Mouse (Mus musculus): ENCODE data around the gene Astl. TPM values are rescaled to one million over a fixed set of nuclear protein-coding genes. Genes with fewer than 3 reads are reported as not detected.

The Astl gene
- polyA plus RNA-seq, 1 experiment = not detected

GRCm38 (mm10) chr2:127379250-127379649, 40.8 kb downstream of the Astl start:
- TF ChIP-seq POLR2A (IDR thresholded peaks at IDR 0.05; ENCODE audit: borderline replicate concordance, control insufficient read depth, low read depth, low read length) = no peak
- TF ChIP-seq CTCF (IDR thresholded peaks at IDR 0.05; ENCODE audit: control insufficient read depth, insufficient read depth, low read length) = no peak
- H3K4me1 ChIP-seq (ENCODE audit: control insufficient read depth, insufficient read depth, low read length) = no peaks in the 10 kb centered on the region
- H3K4me3 ChIP-seq (replicated peaks; ENCODE audit: control insufficient read depth, low read depth, low read length) = no peak overlapping the region
- H3K27ac ChIP-seq (ENCODE audit: control insufficient read depth, insufficient read depth, low read depth, low read length, poor library complexity) = no peak overlapping the region
- WGBS = 71% methylated on average over 3 of the region's 3 CpGs

GRCm38 (mm10) chr2:127383881-127384280, 45.4 kb downstream of the Astl start:
- H3K4me1 ChIP-seq (ENCODE audit: control insufficient read depth, insufficient read depth, low read length) = no peaks in the 10 kb centered on the region
- no peak for TF ChIP-seq CTCF (IDR thresholded peaks at IDR 0.05; ENCODE audit: control insufficient read depth, insufficient read depth, low read length)
- TF ChIP-seq POLR2A (IDR thresholded peaks at IDR 0.05; ENCODE audit: borderline replicate concordance, control insufficient read depth, low read depth, low read length) = no peak
- no peak overlapping the region for H3K27ac ChIP-seq (ENCODE audit: control insufficient read depth, insufficient read depth, low read depth, low read length, poor library complexity)
- 75% methylated on average over 7 of the region's 7 CpGs for WGBS
- H3K4me3 ChIP-seq (replicated peaks; ENCODE audit: control insufficient read depth, low read depth, low read length) = no peak overlapping the region

- TF ChIP-seq CTCF (IDR thresholded peaks at IDR 0.05; ENCODE audit: control insufficient read depth, insufficient read depth, low read length) (no peak), POLR2A (IDR thresholded peaks at IDR 0.05; ENCODE audit: borderline replicate concordance, control insufficient read depth, low read depth, low read length) (no peak)
- Histone ChIP-seq H3K27ac (ENCODE audit: control insufficient read depth, insufficient read depth, low read depth, low read length, poor library complexity) (no peak overlapping the region), H3K4me3 (replicated peaks; ENCODE audit: control insufficient read depth, low read depth, low read length) (no peak overlapping the region), H3K4me1 (ENCODE audit: control insufficient read depth, insufficient read depth, low read length) (no peaks in the 10 kb centered on the region; the same call in 1 of the 2 replicates)
- 54% methylated on average over 2 of the region's 2 CpGs for WGBS
Measured at GRCm38 (mm10) chr2:127387521-127387920, 49.1 kb downstream of the Astl start.

GRCm38 (mm10) chr2:127390352-127390751, 51.9 kb downstream of the Astl start:
- WGBS = 73% methylated on average over 3 of the region's 3 CpGs
- Histone ChIP-seq H3K4me3 (replicated peaks; ENCODE audit: control insufficient read depth, low read depth, low read length) (no peak overlapping the region), H3K4me1 (ENCODE audit: control insufficient read depth, insufficient read depth, low read length) (no peaks in the 10 kb centered on the region; the same call in 1 of the 2 replicates), H3K27ac (ENCODE audit: control insufficient read depth, insufficient read depth, low read depth, low read length, poor library complexity) (no peak overlapping the region)
- TF ChIP-seq CTCF (IDR thresholded peaks at IDR 0.05; ENCODE audit: control insufficient read depth, insufficient read depth, low read length) = no peak

GRCm38 (mm10) chr2:127390846-127391245, 52.4 kb downstream of the Astl start:
- WGBS = 57% methylated on average over 4 of the region's 4 CpGs
- H3K4me1 ChIP-seq (ENCODE audit: control insufficient read depth, insufficient read depth, low read length) = no peaks in the 10 kb centered on the region; the same call in 1 of the 2 replicates

GRCm38 (mm10) chr2:127391323-127391722, 52.9 kb downstream of the Astl start:
- WGBS = 18% methylated on average over 3 of the region's 3 CpGs
- no peak for TF ChIP-seq POLR2A (IDR thresholded peaks at IDR 0.05; ENCODE audit: borderline replicate concordance, control insufficient read depth, low read depth, low read length)
- no peak for TF ChIP-seq CTCF (IDR thresholded peaks at IDR 0.05; ENCODE audit: control insufficient read depth, insufficient read depth, low read length)

More at GRCm38 (mm10) chr2:127390846-127391245, 52.4 kb downstream of the Astl start:
- TF ChIP-seq CTCF (IDR thresholded peaks at IDR 0.05; ENCODE audit: control insufficient read depth, insufficient read depth, low read length) (no peak), POLR2A (IDR thresholded peaks at IDR 0.05; ENCODE audit: borderline replicate concordance, control insufficient read depth, low read depth, low read length) (no peak)
- Histone ChIP-seq H3K27ac (ENCODE audit: control insufficient read depth, insufficient read depth, low read depth, low read length, poor library complexity) (no peak overlapping the region), H3K4me3 (replicated peaks; ENCODE audit: control insufficient read depth, low read depth, low read length) (no peak overlapping the region)

GRCm38 (mm10) chr2:127394606-127395161, 56.2 kb downstream of the Astl start:
- TF ChIP-seq CTCF (IDR thresholded peaks at IDR 0.05; ENCODE audit: control insufficient read depth, insufficient read depth, low read length) (no peak), POLR2A (IDR thresholded peaks at IDR 0.05; ENCODE audit: borderline replicate concordance, control insufficient read depth, low read depth, low read length) (no peak)
- H3K27ac ChIP-seq (ENCODE audit: control insufficient read depth, insufficient read depth, low read depth, low read length, poor library complexity) = no peak overlapping the region
- WGBS = 75% methylated on average over 5 of the region's 5 CpGs
- no peak overlapping the region for H3K4me3 ChIP-seq (replicated peaks; ENCODE audit: control insufficient read depth, low read depth, low read length)
- no peaks in the 10 kb centered on the region; the same call in 1 of the 2 replicates for H3K4me1 ChIP-seq (ENCODE audit: control insufficient read depth, insufficient read depth, low read length)

More at GRCm38 (mm10) chr2:127391323-127391722, 52.9 kb downstream of the Astl start:
- no peaks in the 10 kb centered on the region; the same call in 1 of the 2 replicates for H3K4me1 ChIP-seq (ENCODE audit: control insufficient read depth, insufficient read depth, low read length)
- H3K27ac ChIP-seq (ENCODE audit: control insufficient read depth, insufficient read depth, low read depth, low read length, poor library complexity) = no peak overlapping the region
- no peak overlapping the region for H3K4me3 ChIP-seq (replicated peaks; ENCODE audit: control insufficient read depth, low read depth, low read length)

GRCm38 (mm10) chr2:127398738-127399137, 60.3 kb downstream of the Astl start:
- 88% methylated on average over 7 of the region's 7 CpGs for WGBS
- Histone ChIP-seq H3K27ac (ENCODE audit: control insufficient read depth, insufficient read depth, low read depth, low read length, poor library complexity) (no peak overlapping the region), H3K4me3 (replicated peaks; ENCODE audit: control insufficient read depth, low read depth, low read length) (no peak overlapping the region), H3K4me1 (ENCODE audit: control insufficient read depth, insufficient read depth, low read length) (no peaks in the 10 kb centered on the region)
- TF ChIP-seq POLR2A (IDR thresholded peaks at IDR 0.05; ENCODE audit: borderline replicate concordance, control insufficient read depth, low read depth, low read length) (no peak), CTCF (IDR thresholded peaks at IDR 0.05; ENCODE audit: control insufficient read depth, insufficient read depth, low read length) (no peak)

Other genes with a start within 250 kb of the Astl start
- gene Ncaph, start 204.7 kb upstream of the Astl start, polyA plus RNA-seq (2011; ENCODE audit: insufficient read depth, insufficient read length, low replicate concordance, missing spikeins) = 36.2 and 41.6 TPM in 2 replicates
- 5.4 and 7.6 TPM in 2 replicates for gene Itpripl1, start 195.2 kb upstream of the Astl start, polyA plus RNA-seq (2011; ENCODE audit: insufficient read depth, insufficient read length, low replicate concordance, missing spikeins)
- gene 1810024B03Rik, start 130.4 kb upstream of the Astl start, polyA plus RNA-seq (2011; ENCODE audit: insufficient read depth, insufficient read length, low replicate concordance, missing spikeins) = 0.54 and 2.3 TPM in 2 replicates
- gene Snrnp200, start 130.3 kb upstream of the Astl start, polyA plus RNA-seq (2011; ENCODE audit: insufficient read depth, insufficient read length, low replicate concordance, missing spikeins) = 14.3 and 29.0 TPM in 2 replicates
- 24.9 and 26.9 TPM in 2 replicates for gene Ciao1, start 90.8 kb upstream of the Astl start, polyA plus RNA-seq (2011; ENCODE audit: insufficient read depth, insufficient read length, low replicate concordance, missing spikeins)
- gene Tmem127, start 90.7 kb upstream of the Astl start, polyA plus RNA-seq (2011; ENCODE audit: insufficient read depth, insufficient read length, low replicate concordance, missing spikeins) = 16.0 and 27.7 TPM in 2 replicates
- 23.7 and 25.4 TPM in 2 replicates for gene Stard7, start 68.4 kb upstream of the Astl start, polyA plus RNA-seq (2011; ENCODE audit: insufficient read depth, insufficient read length, low replicate concordance, missing spikeins)
- 15.1 and 23.2 TPM in 2 replicates for gene Dusp2, start 2.5 kb upstream of the Astl start, polyA plus RNA-seq (2011; ENCODE audit: insufficient read depth, insufficient read length, low replicate concordance, missing spikeins)
- 0.74 TPM in 1 of 2 replicates, not detected in the other for gene Adra2b, start 24.6 kb downstream of the Astl start, polyA plus RNA-seq (2011; ENCODE audit: insufficient read depth, insufficient read length, low replicate concordance, missing spikeins)
- not detected in 2 replicates for gene Gpat2, start 86.6 kb downstream of the Astl start, polyA plus RNA-seq (2011; ENCODE audit: insufficient read depth, insufficient read length, low replicate concordance, missing spikeins)
- gene Fahd2a, start 105.9 kb downstream of the Astl start, polyA plus RNA-seq (2011; ENCODE audit: insufficient read depth, insufficient read length, low replicate concordance, missing spikeins) = 9.5 and 14.6 TPM in 2 replicates
- gene Kcnip3, start 183.5 kb downstream of the Astl start, polyA plus RNA-seq (2011; ENCODE audit: insufficient read depth, insufficient read length, low replicate concordance, missing spikeins) = 1.5 TPM in 2 replicates
- not detected in 2 replicates for gene Prom2, start 202.8 kb downstream of the Astl start, polyA plus RNA-seq (2011; ENCODE audit: insufficient read depth, insufficient read length, low replicate concordance, missing spikeins)
- gene Zfp661, start 248.5 kb downstream of the Astl start, polyA plus RNA-seq (2011; ENCODE audit: insufficient read depth, insufficient read length, low replicate concordance, missing spikeins) = 0.47 and 1.0 TPM in 2 replicates
- 42.6 and 64.8 TPM in 2 replicates for gene Mrps5, start 248.6 kb downstream of the Astl start, polyA plus RNA-seq (2011; ENCODE audit: insufficient read depth, insufficient read length, low replicate concordance, missing spikeins)

Measured in bone marrow, adult 2 months (tissue).